Mouse (Mus musculus) E14TG2a.4 (cell line): Measurements from ENCODE around the gene Plekho2.

Experiments used
- H3K27me3 ChIP-seq: 2 replicates; pipeline ENCODE4 v1.6.1; 2014; ENCODE audit warnings: low read length, control low read depth; ENCODE audit not compliant: insufficient read depth
- H3K36me3 ChIP-seq: 2 replicates; pipeline ENCODE4 v1.6.1; 2014; ENCODE audit warnings: low read length, control low read depth; ENCODE audit not compliant: insufficient read depth
- H3K4me1 ChIP-seq: replicated peaks from 2 replicates; pipeline ENCODE4 v1.6.1; 2014; ENCODE audit warnings: low read depth, low read length, control low read depth
- H3K4me3 ChIP-seq: replicated peaks from 2 replicates; pipeline ENCODE4 v1.5.1; 2014; ENCODE audit warnings: mild to moderate bottlenecking, low read length
- H3K9me3 ChIP-seq: 2 replicates; pipeline ENCODE4 v1.6.1; 2014; ENCODE audit warnings: low read length, control low read depth
- CTCF ChIP-seq: conservative IDR thresholded peaks from 2 replicates; pipeline ENCODE4 v1.5.1; 2014; ENCODE audit warnings: low read length
- NANOG ChIP-seq: IDR thresholded peaks from 2 replicates; pipeline ENCODE4 v1.6.1; 2014; ENCODE audit warnings: borderline replicate concordance, low read length, mixed read lengths
- POU5F1 ChIP-seq: IDR thresholded peaks from 2 replicates; pipeline ENCODE4 v1.6.1; 2014; ENCODE audit warnings: low read length, borderline replicate concordance

The Plekho2 gene

GRCm38 (mm10) chr9:65579781-65580371, at the start of gene Plekho2:
TSS of gene Plekho2 (minus strand) at chr9:65580040.
- no peak for TF ChIP-seq POU5F1
- no peak for TF ChIP-seq CTCF
- TF ChIP-seq NANOG, result no peak
- Histone ChIP-seq H3K4me3 (peak within 1 kb of the TSS; percentile 86), H3K4me1 (peaks cover 65% of the 10 kb centered on the region), H3K27me3 (peaks cover 14% of the 10 kb centered on the region), H3K36me3 (no peaks in the 10 kb centered on the region), H3K9me3 (no peaks in the 10 kb centered on the region)

GRCm38 (mm10) chr9:65629025-65629766, 49.4 kb upstream of the Plekho2 start, which contains the start of gene Rbpms2:
TSS of gene Rbpms2 (plus strand) at chr9:65629648.
- Histone ChIP-seq H3K4me3 (peak within 1 kb of the TSS; percentile 94), H3K9me3 (no peaks in the 10 kb centered on the region), H3K4me1 (peaks cover 69% of the 10 kb centered on the region), H3K36me3 (peaks cover 12% of the 10 kb centered on the region; the same call in 1 of the 2 replicates), H3K27me3 (no peaks in the 10 kb centered on the region)
- no peak for TF ChIP-seq POU5F1
- TF ChIP-seq NANOG, result no peak
- no peak for TF ChIP-seq CTCF

GRCm38 (mm10) chr9:65624266-65624665, 44.4 kb upstream of the Plekho2 start:
- Histone ChIP-seq H3K36me3 (no peaks in the 10 kb centered on the region), H3K27me3 (no peaks in the 10 kb centered on the region), H3K4me3 (no peak overlapping the region), H3K4me1 (peaks cover 76% of the 10 kb centered on the region), H3K9me3 (no peaks in the 10 kb centered on the region)
- TF ChIP-seq CTCF (no peak), NANOG (no peak), POU5F1 (no peak)

- H3K27me3 ChIP-seq, result no peaks in the 10 kb centered on the region
- no peaks in the 10 kb centered on the region for H3K36me3 ChIP-seq
- H3K4me1 ChIP-seq, result peaks cover 79% of the 10 kb centered on the region
- no peak overlapping the region for H3K4me3 ChIP-seq
- no peaks in the 10 kb centered on the region for H3K9me3 ChIP-seq
- TF ChIP-seq CTCF, result no peak
- TF ChIP-seq NANOG, result no peak
- no peak for TF ChIP-seq POU5F1
These were observed 43.0 kb upstream of the Plekho2 start for GRCm38 (mm10) chr9:65622826-65623225.

- Histone ChIP-seq H3K36me3 (no peaks in the 10 kb centered on the region), H3K4me3 (no peak overlapping the region), H3K27me3 (no peaks in the 10 kb centered on the region), H3K9me3 (no peaks in the 10 kb centered on the region), H3K4me1 (peaks cover 79% of the 10 kb centered on the region)
- TF ChIP-seq CTCF (no peak), NANOG (no peak), POU5F1 (no peak)
These were observed 41.8 kb upstream of the Plekho2 start for GRCm38 (mm10) chr9:65621666-65622065.

GRCm38 (mm10) chr9:65621196-65621595, 41.4 kb upstream of the Plekho2 start:
- no peaks in the 10 kb centered on the region for H3K9me3 ChIP-seq
- peaks cover 80% of the 10 kb centered on the region for H3K4me1 ChIP-seq
- no peaks in the 10 kb centered on the region for H3K27me3 ChIP-seq
- TF ChIP-seq CTCF (no peak), NANOG (no peak), POU5F1 (no peak)
- no peaks in the 10 kb centered on the region for H3K36me3 ChIP-seq
- no peak overlapping the region for H3K4me3 ChIP-seq

- H3K4me1 ChIP-seq, result peaks cover 74% of the 10 kb centered on the region
- no peaks in the 10 kb centered on the region for H3K27me3 ChIP-seq
- TF ChIP-seq NANOG, result no peak
- no peak for TF ChIP-seq POU5F1
- no peak for TF ChIP-seq CTCF
- H3K36me3 ChIP-seq, result no peaks in the 10 kb centered on the region
- no peaks in the 10 kb centered on the region for H3K9me3 ChIP-seq
- H3K4me3 ChIP-seq, result no peak overlapping the region
These were observed 39.5 kb upstream of the Plekho2 start for GRCm38 (mm10) chr9:65619311-65619710.

GRCm38 (mm10) chr9:65613098-65613497, 33.3 kb upstream of the Plekho2 start:
- Histone ChIP-seq H3K4me3 (no peak overlapping the region), H3K9me3 (no peaks in the 10 kb centered on the region), H3K36me3 (no peaks in the 10 kb centered on the region), H3K4me1 (peaks cover 24% of the 10 kb centered on the region), H3K27me3 (no peaks in the 10 kb centered on the region)
- no peak for TF ChIP-seq CTCF

- Histone ChIP-seq H3K4me1 (peaks cover 22% of the 10 kb centered on the region), H3K4me3 (no peak overlapping the region), H3K27me3 (no peaks in the 10 kb centered on the region), H3K36me3 (no peaks in the 10 kb centered on the region), H3K9me3 (no peaks in the 10 kb centered on the region)
- TF ChIP-seq CTCF (no peak), POU5F1 (no peak), NANOG (no peak)
These were observed 32.2 kb upstream of the Plekho2 start for GRCm38 (mm10) chr9:65611969-65612486.

GRCm38 (mm10) chr9:65607120-65607519, 27.3 kb upstream of the Plekho2 start:
- Histone ChIP-seq H3K27me3 (no peaks in the 10 kb centered on the region), H3K4me1 (peaks cover 42% of the 10 kb centered on the region), H3K4me3 (peak overlapping the region; percentile 60), H3K9me3 (no peaks in the 10 kb centered on the region), H3K36me3 (no peaks in the 10 kb centered on the region)
- TF ChIP-seq NANOG (no peak), CTCF (no peak), POU5F1 (no peak)
